Mouse (Mus musculus) erythroblast, embryonic 14.5 days (primary cell): ENCODE results near the gene Bad.

Source experiments
- GATA1 ChIP-seq: IDR thresholded peaks from 2 replicates; pipeline ENCODE4 v1.6.1; 2012; ENCODE audit warnings: low read length, inconsistent platforms, mixed read lengths
- TAL1 ChIP-seq: IDR thresholded peaks from 3 replicates; pipeline ENCODE4 v1.6.1; 2012; ENCODE audit warnings: low read length, inconsistent platforms, mixed read lengths

- TF ChIP-seq GATA1 (no peak), TAL1 (no peak)
These were observed 3.9 kb upstream of the Bad start for GRCm38 (mm10) chr19:6937541-6938465.
